Comparison of ENCODE assay signal across 8 mouse cellular contexts in the genomic region with DNA sequence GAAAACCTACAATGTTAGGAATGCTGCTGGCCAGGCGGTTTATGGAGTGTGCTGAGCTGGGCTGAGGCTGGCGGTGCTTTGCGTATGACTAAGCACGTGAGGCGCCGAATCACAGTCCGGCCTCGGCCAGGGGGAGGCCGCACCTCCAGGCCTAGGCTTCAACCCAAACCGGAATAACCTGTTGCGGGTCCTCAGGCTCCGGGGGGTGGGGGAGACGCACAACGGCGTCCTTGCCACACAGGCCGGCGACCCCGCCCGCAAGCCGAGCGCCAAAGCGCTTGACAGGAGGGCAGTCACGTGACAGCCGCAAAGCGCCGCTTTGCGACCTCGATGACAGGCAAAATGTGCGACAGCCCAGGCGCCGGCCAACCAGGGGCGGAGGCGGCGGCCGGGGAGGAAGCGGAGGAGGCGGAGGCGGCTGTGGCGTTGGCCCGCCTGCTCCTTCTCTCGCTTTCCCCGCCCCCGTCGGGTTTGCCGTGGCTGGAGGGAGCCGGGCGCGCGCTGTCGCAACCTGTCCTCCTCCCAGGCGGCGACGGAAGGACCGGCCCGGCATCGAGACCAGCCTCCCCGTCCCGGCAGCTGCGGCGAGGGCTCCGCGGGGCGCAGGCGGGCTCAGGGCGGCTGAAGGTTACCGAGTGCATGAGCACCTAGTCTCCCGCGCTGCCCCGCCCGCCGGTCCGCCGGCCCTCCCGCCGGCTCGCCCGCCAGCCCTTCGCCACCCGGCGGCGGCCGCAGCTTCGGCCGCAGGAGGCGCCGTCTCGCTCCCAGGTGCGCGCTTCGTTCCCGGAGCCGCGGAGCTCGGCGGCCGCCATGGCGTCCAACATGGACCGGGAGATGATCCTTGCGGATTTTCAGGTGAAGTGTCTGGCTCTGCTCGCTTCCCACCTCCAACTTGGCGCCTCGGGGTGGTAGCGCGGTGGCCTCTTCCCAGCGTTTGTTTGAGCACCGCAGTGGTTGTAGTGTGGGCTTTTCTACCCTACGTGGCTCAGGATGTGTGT. TPM values are rescaled to one million over a fixed set of nuclear protein-coding genes. Genes with fewer than 3 reads are reported as not detected.
DNase-seq lines count a peak whose midpoint lies in the region; ATAC-seq lines count a peak whose summit lies in the region.

A gene (plus strand): TSS at position 371 of the 998 bp plus-strand sequence.

- intact Hi-C loops in left cerebral cortex, postnatal 10 days (cut with DNase I), result no loop called here

- ATAC-seq in inflammation-experienced regulatory T-cells, adult 6 months, result peak; percentile 88
- peak; percentile 97 for ATAC-seq in megakaryocyte-erythroid progenitor cell, adult 5-6 weeks (replicated peaks; ENCODE audit: low FRiP score, low TSS enrichment, poor library complexity, severe bottlenecking)

- DNase-seq in adipocyte (ENCODE audit: low spot score), result peak; percentile 95
- DNase-seq in embryo, embryonic 10 days (ENCODE audit: low spot score), result peak; percentile 98
- DNase-seq in gastrocnemius, postnatal 10 days, result peak; percentile 95
- DNase-seq in left cerebral cortex, postnatal 10 days (ENCODE audit: extremely low spot score in 1 of 2, low spot score in 2 of 2), result peak; percentile 93 to 99
- peak; percentile 97 for DNase-seq in right cerebral cortex, postnatal 25 days
- DNase-seq in urinary bladder, postnatal 4 days (ENCODE audit: low spot score in 2 of 2), result peak; percentile 97 to 98

RNA-seq across cellular contexts. Expression of the gene that starts here (rescaled TPM):
- total RNA-seq in gastrocnemius, postnatal 10 days (2021), result 10 to 100 TPM; 26.8 to 27.6 TPM
- polyA plus RNA-seq in inflammation-experienced regulatory T-cells, adult 6 months (2017; shearing (Covaris generic)), result 1 to 10 TPM; 3.1 to 5.0 (median 4.8) TPM
- total RNA-seq in left cerebral cortex, postnatal 10 days (2021), result 10 to 100 TPM; 31.8 to 34.3 TPM
- 36.9 and 45.3 TPM in 2 replicates for total RNA-seq in megakaryocyte-erythroid progenitor cell, adult 5-6 weeks (2014; fragmentation: Nextera tagmentation)
- total RNA-seq in megakaryocyte-erythroid progenitor cell, adult 5-6 weeks (2017), result 45.1 and 94.8 TPM in 2 replicates

Comparison
In these comparisons a context has a peak if more than half of its experiments do, and no peak if none do; other contexts are left out.
1. Peak in every context shown above with its lines: DNase-seq and ATAC-seq.